Mouse (Mus musculus) layer of hippocampus, postnatal 10 days (tissue): ENCODE data around the gene Fam198b. TPM values are rescaled to one million over a fixed set of nuclear protein-coding genes. Genes with fewer than 3 reads are reported as not detected.
A peak's percentile ranks its signal among the peaks of the same experiment; 100 is the strongest.

Source experiments
- DNase-seq, 2 experiments: peaks; one replicate each; pipeline ENCODE4 v3.0.0; 2021; ENCODE audit warnings: low spot score in 2 of 2
- total RNA-seq, 2 experiments: library from RNA; stranded (reverse); gene quantifications; 2 replicates each; pipeline ENCODE4 v1.2.3; 2021

Fam198b gene
- total RNA-seq, 2 experiments from 2014 or later, result 4.9 to 5.7 TPM

DNA sequence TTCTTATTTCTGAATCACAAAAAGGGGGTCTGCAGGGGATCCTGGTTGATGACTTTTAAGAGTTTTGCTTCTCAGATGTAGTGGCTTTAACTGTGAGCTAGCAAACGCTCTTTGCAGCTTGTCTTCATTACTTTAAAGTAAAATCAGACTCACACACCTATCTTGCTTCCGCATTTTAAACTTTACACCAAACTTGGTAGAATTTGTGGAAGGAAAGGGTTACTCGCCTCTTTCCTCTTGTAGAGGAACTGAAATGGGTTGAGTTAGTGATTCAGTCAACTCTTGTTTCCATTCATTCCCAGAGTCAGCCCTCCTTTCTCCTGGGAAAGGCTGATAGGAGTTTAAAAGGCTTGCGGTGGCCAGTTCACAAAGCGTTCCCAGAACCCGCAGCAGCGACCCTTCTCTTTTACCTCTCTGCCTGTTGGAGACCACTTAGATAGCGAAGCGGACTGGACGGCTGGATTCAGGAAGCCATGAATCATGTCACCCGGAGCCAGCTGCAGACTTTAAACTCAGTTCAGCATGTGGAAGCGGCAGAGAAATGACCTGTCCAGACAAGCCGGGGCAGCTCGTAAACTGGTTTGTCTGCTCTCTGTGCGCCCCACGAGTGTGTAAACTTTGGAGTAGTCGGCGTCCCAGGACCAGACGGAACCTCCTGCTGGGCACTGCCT is 1.5 kb downstream of the Fam198b start:
- DNase-seq, result no peak

GRCm38 (mm10) chr3:79886357-79887091 is 2.2 kb downstream of the Fam198b start:
- peak; percentile 12 to 39 for DNase-seq

GRCm38 (mm10) chr3:79887161-79887855 is 3.0 kb downstream of the Fam198b start:
- peak in 1 of 2 experiments; percentile 13 for DNase-seq

DNA sequence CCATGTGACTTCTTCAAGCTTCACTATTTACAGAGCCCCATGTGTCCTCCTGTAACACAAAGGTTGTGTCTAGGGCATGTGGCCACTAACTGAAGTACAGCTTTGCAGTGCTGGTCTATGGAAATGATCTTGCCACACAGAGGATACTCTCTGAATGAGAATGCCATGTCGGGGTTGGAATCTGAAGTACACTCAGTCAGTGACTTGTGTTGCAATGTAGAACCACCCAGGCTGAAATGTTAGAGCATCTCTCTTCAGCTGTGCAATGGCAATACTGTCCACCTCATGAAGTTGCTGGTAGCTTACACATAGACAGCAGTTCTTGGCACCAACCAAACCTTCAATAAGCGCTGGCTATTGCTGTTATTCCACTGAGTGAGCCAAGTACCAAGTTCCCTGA is 3.6 kb downstream of the Fam198b start:
- no peak for DNase-seq

DNA sequence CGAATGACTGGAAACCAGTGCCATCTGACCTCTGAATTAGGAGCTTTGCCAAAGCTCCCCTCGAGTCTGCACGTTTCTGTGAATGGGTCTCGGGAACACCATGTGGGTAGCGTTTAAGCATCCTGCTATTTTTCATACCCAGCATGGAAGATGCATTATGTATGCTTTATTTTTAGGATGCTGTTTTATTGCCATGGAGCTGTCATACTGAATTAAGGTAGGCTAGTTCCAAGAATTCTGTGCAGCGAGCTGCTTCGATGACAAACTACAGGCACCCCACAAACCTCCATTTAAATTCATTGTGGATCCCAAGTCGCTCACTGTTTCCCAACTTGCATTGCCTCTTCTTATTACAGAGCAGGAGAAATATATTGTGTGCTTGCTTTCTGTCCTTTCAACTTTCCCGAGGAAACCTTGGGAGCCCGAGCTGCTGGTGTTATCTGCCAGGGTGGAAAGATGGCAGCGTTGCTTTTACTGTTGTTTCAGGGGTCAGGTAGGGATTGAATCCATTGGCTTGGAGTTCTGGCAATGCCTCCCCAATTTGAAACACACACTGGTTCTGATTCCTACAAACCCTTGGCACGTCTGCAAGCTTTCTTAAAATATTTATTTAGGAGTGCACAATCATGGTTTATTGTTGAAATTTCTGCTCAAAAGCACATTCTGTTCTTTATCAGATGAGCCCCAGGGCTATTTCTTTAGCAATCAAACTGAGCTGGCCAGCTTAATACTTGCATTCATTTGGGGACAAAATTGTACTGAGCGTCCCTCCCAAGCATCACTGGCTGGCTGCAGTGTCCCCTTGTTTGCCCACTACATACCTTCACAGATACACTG is 13.4 kb downstream of the Fam198b start:
- peak in 1 of 2 experiments; percentile 22 for DNase-seq

DNA sequence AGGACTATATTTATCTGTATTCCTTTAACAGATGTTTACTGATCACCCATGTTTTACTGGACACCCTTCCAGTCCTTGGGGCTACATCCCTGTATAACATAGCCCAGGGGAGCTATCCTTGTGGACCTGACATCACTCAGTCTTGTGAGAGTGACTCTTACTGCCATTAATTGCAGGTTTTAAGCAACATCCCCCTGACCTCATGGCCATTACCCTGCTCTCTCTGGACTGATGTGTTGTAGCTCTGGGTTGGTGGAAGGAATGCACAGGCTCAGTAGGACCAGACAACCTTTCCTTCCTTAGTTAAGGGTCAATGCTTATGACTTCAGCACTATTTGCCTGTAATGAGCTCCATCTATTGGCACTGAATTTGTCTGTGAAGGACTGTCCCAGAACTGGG is 14.2 kb downstream of the Fam198b start:
- no peak for DNase-seq

- DNase-seq, result no peak
Observed at GRCm38 (mm10) chr3:79899906-79900305, 15.6 kb downstream of the Fam198b start.

DNA sequence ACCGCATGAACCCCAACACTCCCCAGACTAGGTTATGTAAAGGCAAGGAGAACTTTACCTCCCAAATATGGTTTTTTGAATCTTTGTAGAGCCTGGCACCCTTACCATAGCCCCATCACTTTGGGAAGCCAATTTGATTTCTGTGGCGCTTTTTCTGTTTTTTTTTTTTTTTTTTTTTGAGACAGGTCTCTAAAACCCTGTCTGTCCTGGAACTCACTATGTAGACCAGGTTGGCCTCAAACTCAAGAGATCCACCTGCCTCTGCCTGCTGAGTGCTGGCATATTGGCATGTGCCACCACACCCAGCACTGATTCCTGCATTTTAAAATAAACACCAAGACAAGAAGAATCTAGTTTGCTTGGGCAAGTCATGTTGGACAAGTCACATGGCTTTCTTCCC is 16.2 kb downstream of the Fam198b start:
- DNase-seq, result no peak

DNA sequence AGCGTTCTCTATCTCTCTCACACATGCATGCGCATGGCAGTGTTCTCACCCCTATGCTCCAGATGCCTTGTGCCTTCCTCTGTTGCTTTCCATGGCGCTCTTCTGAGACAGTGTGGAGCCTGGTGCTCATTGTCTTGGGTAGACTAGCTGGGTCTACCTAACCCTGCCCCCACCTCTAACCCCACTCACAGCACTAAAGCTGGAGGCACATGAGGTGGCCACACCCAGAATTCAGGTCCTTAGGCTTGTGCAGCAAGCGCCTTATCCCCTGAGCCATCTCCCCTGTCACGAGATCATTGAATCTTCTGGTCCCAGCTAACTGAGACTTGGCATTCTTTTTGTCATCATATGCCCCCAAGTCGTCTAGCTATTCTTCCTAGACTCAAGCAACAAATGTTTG is 17.0 kb downstream of the Fam198b start:
- DNase-seq, result no peak

GRCm38 (mm10) chr3:79901734-79902133 is 17.4 kb downstream of the Fam198b start:
- no peak for DNase-seq

DNA sequence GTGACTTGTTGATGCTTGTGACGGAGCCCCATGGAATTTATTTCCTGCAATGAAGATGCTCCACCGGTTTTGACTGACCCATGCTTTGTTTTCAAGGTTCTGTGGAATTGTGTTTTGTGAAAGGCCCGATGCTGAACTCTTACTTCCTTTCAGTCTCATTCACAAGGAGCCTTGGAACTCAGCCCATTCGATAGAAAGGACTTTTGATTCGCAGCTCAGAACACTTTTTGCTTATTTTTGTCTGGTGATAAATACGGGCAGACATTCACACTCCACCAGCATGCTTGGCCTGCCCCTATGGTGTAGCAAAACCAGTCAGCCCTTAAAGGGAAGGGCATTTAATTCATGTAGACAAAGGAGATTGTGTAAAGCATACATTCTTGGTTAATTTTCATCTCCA is 19.5 kb downstream of the Fam198b start:
- no peak for DNase-seq

GRCm38 (mm10) chr3:79904238-79904757 is 20.0 kb downstream of the Fam198b start:
- DNase-seq, result no peak

- DNase-seq, result no peak
Observed at GRCm38 (mm10) chr3:79905397-79905796, 21.1 kb downstream of the Fam198b start.

DNA sequence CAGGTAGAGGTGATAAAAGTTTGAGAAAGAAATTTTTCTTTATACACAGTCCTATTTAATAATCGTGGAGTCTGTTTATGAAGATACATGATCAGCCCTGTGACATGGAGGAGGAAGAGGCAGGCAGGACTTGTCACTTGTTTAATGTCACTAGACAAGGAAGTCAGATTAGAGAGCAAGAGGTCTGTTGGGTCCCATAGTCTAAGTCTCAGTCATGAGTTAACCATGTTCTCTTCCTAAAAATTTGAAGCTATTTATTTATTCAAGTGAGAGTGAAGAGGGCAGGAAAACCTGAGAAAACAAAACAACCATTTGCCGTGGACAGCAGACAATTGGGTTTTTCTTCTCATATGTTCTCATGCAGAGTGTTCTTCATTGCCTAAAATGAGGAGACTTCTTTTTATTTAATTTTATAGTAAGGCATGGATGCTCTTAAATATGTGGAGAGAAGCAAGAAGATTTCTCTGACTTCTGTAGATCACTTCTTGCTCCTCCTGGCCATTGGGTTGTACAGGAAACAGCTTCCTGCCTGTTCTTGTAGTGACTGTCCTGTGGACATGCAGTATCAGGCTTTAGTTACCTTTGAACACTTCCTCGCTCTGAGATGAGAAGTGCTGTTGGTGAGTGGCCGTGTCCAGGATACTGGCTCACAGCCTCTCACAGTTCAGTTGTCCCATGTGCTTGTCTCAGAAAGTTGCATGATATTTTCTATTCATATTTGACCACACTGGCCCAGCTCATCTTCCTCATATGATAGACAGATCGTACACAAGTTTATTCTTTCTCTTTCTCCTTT is 22.1 kb downstream of the Fam198b start:
- no peak for DNase-seq

DNA sequence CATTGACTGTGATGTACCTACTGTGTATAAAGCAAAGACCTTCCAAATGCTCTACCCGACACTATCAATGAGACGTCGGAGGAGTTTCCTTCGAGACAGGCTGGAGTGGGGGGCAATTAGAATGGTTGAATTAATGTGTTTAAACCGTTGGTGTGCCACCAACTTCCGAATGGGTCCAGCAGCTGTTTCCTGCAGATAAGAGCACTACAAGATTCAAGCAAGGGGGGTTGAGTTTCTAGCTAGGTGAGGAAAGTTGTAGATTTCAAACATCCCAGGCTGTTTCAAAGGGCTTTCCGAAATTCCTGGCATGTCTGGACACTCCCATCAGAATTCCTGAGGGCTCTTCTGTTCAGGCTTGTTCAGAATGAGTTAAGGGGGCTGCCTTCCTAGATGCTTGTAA is 22.9 kb downstream of the Fam198b start:
- DNase-seq, result no peak

GRCm38 (mm10) chr3:79910375-79911141 is 26.2 kb downstream of the Fam198b start:
- DNase-seq, result no peak

GRCm38 (mm10) chr3:79911166-79911565 is 26.8 kb downstream of the Fam198b start:
- no peak for DNase-seq

- no peak for DNase-seq
Observed at GRCm38 (mm10) chr3:79914012-79914411, 29.7 kb downstream of the Fam198b start.

GRCm38 (mm10) chr3:79916185-79916584 is 31.9 kb downstream of the Fam198b start:
- DNase-seq, result no peak
